Mouse (Mus musculus): ENCODE measurements around the gene Gm20736. TPM values are rescaled to one million over a fixed set of nuclear protein-coding genes. Genes with fewer than 3 reads are reported as not detected.

The Gm20736 gene
- not detected for polyA plus RNA-seq (2017; shearing (Covaris generic))

GRCm38 (mm10) chrY:65377390-65377789 lies at the start of gene Gm20736:
Gene Gm20736 (plus strand): TSS chrY:65377690.

Other genes starting within 250 kb of the Gm20736 start
- gene Gm20924, start 170.2 kb upstream of the Gm20736 start, polyA plus RNA-seq (2017; shearing (Covaris generic)), result not detected

Data from effector memory CD4-positive, alpha-beta T cell, adult 7 months (primary cell).